In genomic region chr4:28940710-28941109, GRCm38 (mm10) we compare ENCODE assay signal across 31 mouse cellular contexts.
"Had no signal": no experiment of that assay in that cellular context is flagged by ENCODE, and none has a peak within 500 bp of the region (broad histone marks: within the 10 kb centered on the region; RNA-seq: fewer than 3 reads in every experiment).

No protein-coding gene starts in this region.

- H3K4me1 ChIP-seq: limb, embryonic 10.5 days; limb, embryonic 12.5 days; limb, embryonic 13.5 days; limb, embryonic 15.5 days; liver, embryonic 12.5 days; liver, embryonic 13.5 days; liver, embryonic 15.5 days; lung, embryonic 15.5 days; megakaryocyte, embryonic 14.5 days; midbrain, embryonic 15.5 days had no signal

- ATAC-seq: liver, embryonic 12.5 days; lung, postnatal 0 days; midbrain, embryonic 13.5 days; midbrain, embryonic 15.5 days; midbrain, embryonic 16.5 days had no signal

- H3K4me2 ChIP-seq: limb, embryonic 12.5 days; limb, embryonic 13.5 days; limb, embryonic 15.5 days; liver, embryonic 11.5 days; liver, embryonic 12.5 days; liver, embryonic 13.5 days; liver, embryonic 15.5 days; lung, embryonic 14.5 days; lung, embryonic 15.5 days; midbrain, embryonic 11.5 days; midbrain, embryonic 12.5 days; midbrain, embryonic 13.5 days; midbrain, embryonic 15.5 days; neural tube, embryonic 12.5 days had no signal

- H3K36me3 ChIP-seq: limb, embryonic 15.5 days; liver, embryonic 12.5 days; liver, embryonic 13.5 days; liver, embryonic 15.5 days; midbrain, embryonic 13.5 days; midbrain, embryonic 15.5 days had no signal

- H3K9me3 ChIP-seq: limb, embryonic 10.5 days; limb, embryonic 12.5 days; limb, embryonic 13.5 days; limb, embryonic 15.5 days; liver, embryonic 12.5 days; liver, embryonic 13.5 days; liver, embryonic 15.5 days; lung, embryonic 15.5 days; midbrain, embryonic 10.5 days; midbrain, embryonic 12.5 days; midbrain, embryonic 13.5 days; midbrain, embryonic 15.5 days; neural tube, embryonic 12.5 days had no signal

- DNase-seq: liver; liver, embryonic 13.5 days; lung, adult 18-20 months; lung, adult 2 months; lung, embryonic 14.5 days; lung, postnatal 10 days; lung, postnatal 14 days; lung, postnatal 36 days; lung, postnatal 4 days; midbrain, embryonic 14.5 days had no signal

- H3K9ac ChIP-seq: limb, embryonic 12.5 days; limb, embryonic 13.5 days; limb, embryonic 15.5 days; liver, embryonic 12.5 days; liver, embryonic 13.5 days; liver, embryonic 14.5 days; liver, embryonic 15.5 days; lung, embryonic 14.5 days; lung, embryonic 15.5 days; midbrain, embryonic 12.5 days; midbrain, embryonic 13.5 days; midbrain, embryonic 15.5 days; neural tube, embryonic 12.5 days had no signal

- H3K27ac ChIP-seq: left cerebral cortex, adult 2 months; limb, embryonic 10.5 days; limb, embryonic 12.5 days; limb, embryonic 13.5 days; limb, embryonic 15.5 days; liver, embryonic 12.5 days; liver, embryonic 13.5 days; liver, embryonic 14.5 days; liver, embryonic 15.5 days; lung, embryonic 15.5 days; macrophage; midbrain, embryonic 10.5 days; midbrain, embryonic 12.5 days; midbrain, embryonic 13.5 days; midbrain, embryonic 15.5 days; neural tube, embryonic 12.5 days had no signal

- H3K4me3 ChIP-seq: left cerebral cortex, adult 2 months; limb, embryonic 10.5 days; limb, embryonic 12.5 days; limb, embryonic 13.5 days; limb, embryonic 15.5 days; liver, embryonic 12.5 days; liver, embryonic 13.5 days; liver, embryonic 15.5 days; lung, embryonic 15.5 days; megakaryocyte, embryonic 14.5 days; midbrain, embryonic 10.5 days; midbrain, embryonic 12.5 days; midbrain, embryonic 13.5 days; midbrain, embryonic 15.5 days; myocyte; neural tube, embryonic 12.5 days had no signal

- H3K27me3 ChIP-seq: limb, embryonic 12.5 days; limb, embryonic 13.5 days; limb, embryonic 15.5 days; liver, embryonic 12.5 days; liver, embryonic 13.5 days; liver, embryonic 15.5 days; lung, embryonic 15.5 days; megakaryocyte, embryonic 14.5 days; midbrain, embryonic 12.5 days; midbrain, embryonic 13.5 days; midbrain, embryonic 15.5 days; neural tube, embryonic 12.5 days had no signal
